Mouse (Mus musculus) heart, adult 2 months (tissue): ENCODE results near the gene Csmd2.

Experiments used
- CTCF ChIP-seq: fragments of 200-600 bp; IDR thresholded peaks from 2 replicates; pipeline ENCODE4 v1.8.1; 2022; ENCODE audit warnings: antibody characterized with exemption, mild to moderate bottlenecking, moderate library complexity
- EP300 ChIP-seq: fragments of 200-500 bp; IDR thresholded peaks from 2 replicates; pipeline ENCODE4 v1.6.1; 2011; ENCODE audit warnings: low read depth, low read length, control low read depth; ENCODE audit not compliant: insufficient read depth
- POLR2A ChIP-seq: fragments of 200-500 bp; IDR thresholded peaks from 2 replicates; pipeline ENCODE4 v1.6.1; 2011; ENCODE audit warnings: mild to moderate bottlenecking, low read depth, low read length, control low read depth; ENCODE audit not compliant: insufficient read depth

DNA sequence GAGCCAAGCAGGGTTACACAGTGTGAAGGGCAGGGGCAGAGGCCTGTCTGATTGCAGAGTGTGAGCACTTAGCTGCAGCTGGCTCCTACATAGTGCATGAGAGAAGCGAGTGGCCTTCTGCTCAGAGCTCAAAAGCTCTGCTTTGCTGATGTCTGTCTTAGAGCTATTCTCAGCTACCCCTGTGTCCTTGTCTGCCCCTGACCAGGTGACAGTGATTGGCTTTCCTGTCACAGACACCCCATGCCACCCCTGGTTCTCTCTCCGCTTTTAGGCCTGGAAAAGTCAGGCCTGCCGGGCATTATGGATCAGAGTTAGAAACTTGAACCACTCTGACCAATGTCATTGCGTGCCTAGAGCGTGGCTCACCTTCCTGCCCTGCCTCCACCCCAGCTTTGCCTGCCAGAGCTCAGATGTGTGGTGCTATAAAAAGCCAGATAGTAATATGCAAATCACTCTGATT lies 99.5 kb downstream of the Csmd2 start:
- TF ChIP-seq CTCF, result no peak
- TF ChIP-seq EP300, result peak; percentile 54; the same call in 1 of the 2 replicates
- no peak for TF ChIP-seq POLR2A
